Mouse (Mus musculus) G1E (cell line): ENCODE measurements at regions not wholly inside any gene's neighbourhood (a gene's known extent, or its start where the extent isn't known, plus 50 kb on each side); places are given as distances from the start of the nearest gene placed in this dataset.

Experiments used
- ATAC-seq: 2 replicates; pipeline ENCODE4 v1.8.0; 2016; ENCODE audit warnings: mild to moderate bottlenecking; ENCODE audit not compliant: insufficient number of reproducible peaks, poor library complexity, low FRiP score, severe bottlenecking; ENCODE audit errors: extremely low read depth
- DNase-seq: peaks from one replicate; pipeline ENCODE4 v3.0.0; 2012; ENCODE audit warnings: low spot score
- H3K27me3 ChIP-seq: 2 replicates; pipeline ENCODE4 v1.6.1; 2012; ENCODE audit warnings: mild to moderate bottlenecking, low read length, inconsistent platforms; ENCODE audit not compliant: insufficient read depth
- H3K36me3 ChIP-seq: replicated peaks from 2 replicates; pipeline ENCODE3; 2012; ENCODE audit warnings: mild to moderate bottlenecking, inconsistent platforms
- H3K4me1 ChIP-seq: 2 replicates; pipeline ENCODE4 v1.6.1; 2012; ENCODE audit warnings: low read depth, low read length, inconsistent platforms, mixed read lengths; ENCODE audit not compliant: insufficient read depth
- H3K4me3 ChIP-seq: 2 replicates; pipeline ENCODE4 v1.5.1; 2012; ENCODE audit warnings: low read depth, mild to moderate bottlenecking, inconsistent platforms, low read length, moderate library complexity, mixed read lengths
- H3K9me3 ChIP-seq: replicated peaks from 2 replicates; pipeline ENCODE4 v1.6.1; 2012; ENCODE audit warnings: inconsistent platforms
- CTCF ChIP-seq: IDR thresholded peaks from 2 replicates; pipeline ENCODE4 v1.5.1; 2012; ENCODE audit warnings: low read depth, low read length, inconsistent platforms, mixed read lengths
- GATA1 ChIP-seq: IDR thresholded peaks from 2 replicates; pipeline ENCODE4 v1.6.1; 2012; ENCODE audit warnings: borderline replicate concordance, low read length, inconsistent platforms, mixed read lengths
- GATA2 ChIP-seq: IDR thresholded peaks from 2 replicates; pipeline ENCODE4 v1.6.1; 2012; ENCODE audit warnings: low read depth, low read length, inconsistent platforms, borderline replicate concordance
- POLR2AphosphoS5 ChIP-seq: IDR thresholded peaks from 2 replicates; pipeline ENCODE4 v1.6.1; 2012; ENCODE audit warnings: low read depth, low read length, inconsistent platforms; ENCODE audit not compliant: insufficient replicate concordance
- TAL1 ChIP-seq: conservative IDR thresholded peaks from 2 replicates; pipeline ENCODE4 v1.6.1; 2012; ENCODE audit warnings: low read depth, low read length, inconsistent platforms, mixed read lengths

GRCm38 (mm10) chrX:158931864-158932263 is 278.2 kb upstream of the Rps6ka3 start:
- no peaks in the 10 kb centered on the region for H3K4me1 ChIP-seq
- TF ChIP-seq CTCF (no peak), GATA1 (no peak), POLR2AphosphoS5 (no peak), GATA2 (no peak), TAL1 (no peak)
- no peaks in the 10 kb centered on the region for H3K27me3 ChIP-seq
- ATAC-seq: no peak
- no peak for DNase-seq
- no peak overlapping the region for H3K4me3 ChIP-seq
- H3K9me3 ChIP-seq: no peaks in the 10 kb centered on the region
- no peaks in the 10 kb centered on the region for H3K36me3 ChIP-seq

DNA sequence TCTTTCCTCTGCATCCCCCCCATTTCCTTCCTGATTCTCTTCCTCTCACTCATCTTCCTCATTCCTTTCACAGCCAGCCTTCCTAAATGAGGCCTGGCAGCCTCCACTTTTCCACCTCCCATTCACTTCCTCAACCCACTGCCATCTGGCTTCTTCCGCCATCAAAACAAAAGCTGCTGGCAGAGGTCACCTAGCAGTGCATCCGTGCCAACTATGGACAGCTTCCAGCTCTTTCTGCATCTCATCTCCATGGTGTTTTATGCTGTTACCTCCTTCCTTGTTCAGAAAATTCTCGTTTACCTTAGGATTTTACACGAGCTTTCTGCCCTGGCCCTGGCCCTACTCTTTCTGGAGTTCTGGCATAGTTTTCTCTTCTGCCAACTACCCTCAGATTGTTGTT is 262.9 kb upstream of the Rps6ka3 start:
- H3K4me1 ChIP-seq: no peaks in the 10 kb centered on the region
- no peaks in the 10 kb centered on the region for H3K9me3 ChIP-seq
- TF ChIP-seq GATA1 (no peak), TAL1 (no peak), CTCF (no peak), GATA2 (no peak), POLR2AphosphoS5 (no peak)
- ATAC-seq (no peak), DNase-seq (no peak)
- H3K36me3 ChIP-seq: no peaks in the 10 kb centered on the region
- no peak overlapping the region for H3K4me3 ChIP-seq
- no peaks in the 10 kb centered on the region for H3K27me3 ChIP-seq

DNA sequence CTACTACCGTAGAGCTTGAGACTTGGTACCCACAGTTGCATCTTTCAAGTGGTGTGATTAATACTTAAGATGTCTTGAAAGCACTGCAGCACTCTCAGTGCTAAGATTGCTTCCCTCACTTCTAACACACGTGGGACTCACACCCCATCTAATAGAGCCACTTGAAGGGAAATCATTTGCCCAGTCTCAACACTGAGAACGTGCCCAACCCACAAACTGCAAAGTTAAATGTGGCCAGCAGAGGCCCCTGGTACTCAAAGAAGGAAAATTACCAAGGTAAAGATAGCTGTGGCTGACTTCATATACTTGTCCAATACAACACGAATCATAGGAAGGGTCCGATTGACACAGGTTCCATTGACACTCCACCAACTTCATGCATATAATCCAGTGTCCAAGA is 238.4 kb upstream of the Rps6ka3 start:
- no peaks in the 10 kb centered on the region for H3K36me3 ChIP-seq
- no peak overlapping the region for H3K4me3 ChIP-seq
- no peaks in the 10 kb centered on the region for H3K27me3 ChIP-seq
- DNase-seq (no peak), ATAC-seq (no peak)
- TF ChIP-seq TAL1 (no peak), CTCF (no peak), GATA1 (no peak), POLR2AphosphoS5 (no peak), GATA2 (no peak)
- H3K4me1 ChIP-seq: no peaks in the 10 kb centered on the region
- H3K9me3 ChIP-seq: no peaks in the 10 kb centered on the region

GRCm38 (mm10) chrX:158976648-158977047 is 233.5 kb upstream of the Rps6ka3 start:
- no peak overlapping the region for H3K4me3 ChIP-seq
- no peaks in the 10 kb centered on the region for H3K4me1 ChIP-seq
- TF ChIP-seq CTCF (no peak), GATA1 (no peak)
- no peaks in the 10 kb centered on the region for H3K27me3 ChIP-seq
- ATAC-seq: no peak
- H3K36me3 ChIP-seq: no peaks in the 10 kb centered on the region
- no peak for DNase-seq
- H3K9me3 ChIP-seq: no peaks in the 10 kb centered on the region

- H3K27me3 ChIP-seq: no peaks in the 10 kb centered on the region
- no peak for TF ChIP-seq GATA2
- TF ChIP-seq TAL1: no peak
- no peak for TF ChIP-seq CTCF
- TF ChIP-seq POLR2AphosphoS5: no peak
- TF ChIP-seq GATA1: no peak
- H3K4me1 ChIP-seq: no peaks in the 10 kb centered on the region
- no peak for DNase-seq
- no peaks in the 10 kb centered on the region for H3K9me3 ChIP-seq
- no peak overlapping the region for H3K4me3 ChIP-seq
- ATAC-seq: no peak
- H3K36me3 ChIP-seq: no peaks in the 10 kb centered on the region
Observed at GRCm38 (mm10) chrX:158984721-158985120, 225.4 kb upstream of the Rps6ka3 start.

DNA sequence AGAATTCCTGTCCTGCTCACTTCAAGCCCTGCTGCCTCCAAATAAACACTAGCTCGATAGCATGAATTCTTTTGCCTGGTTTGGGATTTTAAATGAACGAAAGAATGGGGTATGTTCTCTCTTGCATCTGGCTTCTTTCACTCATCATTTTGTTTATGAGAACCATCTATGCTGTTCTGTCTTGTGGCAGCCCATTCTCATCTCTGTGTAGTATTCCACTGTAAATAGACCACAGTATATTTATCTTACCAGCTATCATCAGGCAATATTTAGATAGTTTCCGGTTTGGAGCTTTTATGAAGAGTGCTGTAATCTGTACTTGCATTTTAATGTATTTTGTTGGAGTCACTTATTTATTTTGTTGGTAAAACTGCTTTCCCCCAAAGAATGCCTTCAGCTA is 222.4 kb upstream of the Rps6ka3 start:
- DNase-seq: no peak
- TF ChIP-seq TAL1: no peak
- no peak for TF ChIP-seq GATA1
- no peak for TF ChIP-seq CTCF
- TF ChIP-seq POLR2AphosphoS5: no peak
- TF ChIP-seq GATA2: no peak
- no peak for ATAC-seq
- Histone ChIP-seq H3K4me1 (no peaks in the 10 kb centered on the region), H3K4me3 (no peak overlapping the region), H3K9me3 (no peaks in the 10 kb centered on the region), H3K27me3 (no peaks in the 10 kb centered on the region), H3K36me3 (no peaks in the 10 kb centered on the region)

DNA sequence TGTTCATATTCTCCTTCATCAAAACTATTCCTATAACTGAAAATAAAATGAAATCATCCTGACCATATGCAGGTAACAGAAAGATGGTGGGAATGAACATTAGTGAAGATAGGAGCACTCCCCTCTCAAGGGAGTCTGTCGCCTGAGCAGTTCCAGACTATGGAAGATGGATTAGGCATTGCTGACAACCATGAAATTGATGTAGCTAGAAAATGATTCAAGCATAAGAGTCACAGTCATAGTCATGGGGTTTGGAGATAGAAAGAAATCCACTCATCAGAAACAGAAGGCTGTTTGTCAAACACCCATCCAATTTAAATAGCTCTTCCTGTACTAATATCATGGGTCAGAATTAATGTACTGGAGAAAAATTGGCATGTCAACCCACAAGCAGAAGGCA is 191.2 kb upstream of the Rps6ka3 start:
- TF ChIP-seq GATA1 (no peak), TAL1 (no peak)
- no peak overlapping the region for H3K4me3 ChIP-seq
- no peaks in the 10 kb centered on the region for H3K9me3 ChIP-seq
- ATAC-seq: no peak
- H3K36me3 ChIP-seq: no peaks in the 10 kb centered on the region
- no peak for DNase-seq
- H3K27me3 ChIP-seq: no peaks in the 10 kb centered on the region
- no peaks in the 10 kb centered on the region for H3K4me1 ChIP-seq
